Mouse (Mus musculus) embryo, embryonic 11.5 days (tissue): ENCODE results near the gene Dis3l.

Experiments
- DNase-seq: peaks from one replicate; pipeline ENCODE4 v3.0.0-alpha.2; 2012; ENCODE audit warnings: low read depth, low spot score

The Dis3l gene

DNA sequence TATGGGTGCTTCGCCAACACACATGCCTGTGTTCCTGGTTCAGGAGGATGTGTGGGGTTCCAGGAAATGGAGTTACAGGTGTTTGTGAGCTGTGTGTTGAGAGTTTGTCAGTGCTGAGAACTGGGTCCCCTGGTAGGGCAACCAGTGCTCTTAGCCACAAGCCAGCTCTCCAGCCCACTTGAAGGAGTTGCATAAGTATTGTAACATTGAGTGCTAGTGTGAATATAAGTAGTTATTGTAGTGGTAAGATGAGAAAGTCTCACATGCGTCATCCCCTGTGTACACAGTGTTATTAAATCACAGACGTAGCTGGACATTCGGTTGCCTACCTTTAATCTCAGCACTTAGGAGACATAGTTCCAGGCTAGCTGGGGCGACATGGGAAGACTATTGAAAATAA lies 81.2 kb downstream of the Dis3l start:
- no peak for DNase-seq
